Mouse (Mus musculus) liver, embryonic 12.5 days (tissue): ENCODE data around the gene Patl1. TPM values are rescaled to one million over a fixed set of nuclear protein-coding genes. Genes with fewer than 3 reads are reported as not detected.
"Not testable (repeated sequence)": the region's sequence is repeated elsewhere in the genome, so short reads cannot be mapped to it uniquely, and the experiment has no call there.

Experiments
- ATAC-seq: fragments of 200-750 bp; cut with Nextera tagmentation; 2 replicates; pipeline ENCODE4 v1.8.0; 2017; ENCODE audit warnings: moderate number of reproducible peaks, mild to moderate bottlenecking, moderate library complexity
- H3K27ac ChIP-seq: fragments of 300-500 bp; sonication (generic); 2 replicates; pipeline ENCODE4 v1.5.1; 2016; ENCODE audit warnings: mild to moderate bottlenecking
- H3K27me3 ChIP-seq: fragments of 300-500 bp; sonication (generic); replicated peaks from 2 replicates; pipeline ENCODE4 v1.6.1; 2016; ENCODE audit warnings: mild to moderate bottlenecking, moderate library complexity
- H3K36me3 ChIP-seq: fragments of 300-500 bp; sonication (generic); 2 replicates; pipeline ENCODE4 v1.6.1; 2016; ENCODE audit warnings: mild to moderate bottlenecking, moderate library complexity
- H3K4me1 ChIP-seq: fragments of 300-500 bp; sonication (generic); 2 replicates; pipeline ENCODE4 v1.6.1; 2016
- H3K4me2 ChIP-seq: fragments of 300-500 bp; sonication (generic); 2 replicates; pipeline ENCODE4 v1.6.1; 2016; ENCODE audit warnings: mild to moderate bottlenecking, moderate library complexity
- H3K4me3 ChIP-seq: fragments of 300-500 bp; sonication (generic); 2 replicates; pipeline ENCODE4 v1.5.1; 2016; ENCODE audit warnings: mild to moderate bottlenecking, moderate library complexity
- H3K9ac ChIP-seq: fragments of 300-500 bp; sonication (generic); 2 replicates; pipeline ENCODE4 v1.6.1; 2016; ENCODE audit warnings: mild to moderate bottlenecking, moderate library complexity
- H3K9me3 ChIP-seq: fragments of 300-500 bp; sonication (generic); replicated peaks from 2 replicates; pipeline ENCODE4 v1.6.1; 2016; ENCODE audit warnings: mild to moderate bottlenecking, moderate library complexity
- WGBS: fragments of 180-500 bp; shearing (Covaris S2); methylation state at CpG from one replicate; pipeline ENCODE4 v1.1.7; 2016; ENCODE audit not compliant: insufficient replicate concordance; 5-methylcytosine and 5-hydroxymethylcytosine counted together
- polyA plus RNA-seq: library from polyadenylated mRNA; unstranded; fragments of >200 nt; fragmentation: Nextera tagmentation; extraction: Ambion mirVana; gene quantifications from 2 replicates; pipeline ENCODE4 v1.2.1, GENCODE M21; 2016

The Patl1 gene
- polyA plus RNA-seq, 1 experiment from 2014 or later = 10.7 TPM

DNA sequence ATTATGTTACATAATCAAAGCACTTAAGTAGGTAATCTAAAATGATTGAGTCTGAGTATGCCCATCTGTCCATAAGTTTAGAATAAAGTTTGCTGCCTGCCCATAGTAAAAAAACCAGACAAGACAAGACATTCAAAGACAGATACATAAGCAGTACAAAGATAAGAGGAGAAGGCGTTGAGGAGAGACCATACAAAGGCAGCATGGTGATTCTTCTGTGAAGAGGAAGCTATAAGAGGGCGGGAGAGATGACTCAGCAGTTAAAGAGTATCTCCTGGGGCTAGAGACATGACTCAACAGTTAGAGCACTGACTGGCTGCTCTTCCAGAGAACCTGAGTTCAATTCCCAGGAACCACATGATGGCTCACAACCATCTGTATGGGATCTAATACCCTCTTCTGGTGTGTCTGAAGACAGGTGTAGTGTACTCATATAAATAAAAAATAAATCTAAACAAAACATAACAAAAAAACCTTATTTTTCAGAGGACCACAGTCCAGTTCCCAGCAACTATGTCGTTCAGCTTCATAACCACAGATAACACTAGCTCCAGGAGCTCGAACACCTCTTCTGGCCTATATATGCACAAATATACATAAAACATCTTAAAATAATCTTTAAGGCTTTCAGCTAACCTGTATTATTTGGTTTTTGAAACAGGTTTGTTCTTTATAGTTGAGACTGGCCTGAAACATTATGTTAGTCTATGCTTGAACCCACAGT lies 16.0 kb downstream of the Patl1 start:
- H3K4me3 ChIP-seq = no peak overlapping the region
- H3K9ac ChIP-seq = no peak overlapping the region
- peak; percentile 98 for ATAC-seq
- peaks cover 20% of the 10 kb centered on the region for H3K4me1 ChIP-seq
- WGBS = 35% methylated on average over 4 of the region's 4 CpGs
- peak overlapping the region; percentile 74 for H3K27ac ChIP-seq
- no peaks in the 10 kb centered on the region for H3K27me3 ChIP-seq
- H3K4me2 ChIP-seq = 0 out of 2 replicates have a peak overlapping the region, but pooled peaks have one; percentile 8
- peaks cover 94% of the 10 kb centered on the region for H3K36me3 ChIP-seq
- H3K9me3 ChIP-seq = no peaks in the 10 kb centered on the region

GRCm38 (mm10) chr19:11946460-11946859 lies 34.3 kb downstream of the Patl1 start:
- not testable (repeated sequence) for H3K9me3 ChIP-seq, H3K27me3 ChIP-seq, ATAC-seq, H3K4me2 ChIP-seq, H3K9ac ChIP-seq, H3K4me3 ChIP-seq, H3K27ac ChIP-seq, H3K4me1 ChIP-seq
- H3K36me3 ChIP-seq = peaks cover 39% of the 10 kb centered on the region
- WGBS = 84% methylated on average over 9 of the region's 9 CpGs

- H3K4me3 ChIP-seq = no peak overlapping the region
- H3K36me3 ChIP-seq = peaks cover 11% of the 10 kb centered on the region
- H3K4me2 ChIP-seq = no peak overlapping the region
- H3K9me3 ChIP-seq = no peaks in the 10 kb centered on the region
- no peak overlapping the region for H3K27ac ChIP-seq
- H3K4me1 ChIP-seq = peaks cover 7% of the 10 kb centered on the region
- no peaks in the 10 kb centered on the region for H3K27me3 ChIP-seq
- 26% methylated on average over 1 of the region's 1 CpGs for WGBS
- ATAC-seq = no peak
- H3K9ac ChIP-seq = no peak overlapping the region
Measured at GRCm38 (mm10) chr19:11949878-11950277, 37.7 kb downstream of the Patl1 start.

- WGBS = 64% methylated on average over 7 of the region's 7 CpGs
- Histone ChIP-seq H3K4me2 (no peak overlapping the region), H3K9me3 (no peaks in the 10 kb centered on the region), H3K4me1 (peaks cover 7% of the 10 kb centered on the region), H3K36me3 (peaks cover 3% of the 10 kb centered on the region), H3K27me3 (no peaks in the 10 kb centered on the region), H3K27ac (no peak overlapping the region), H3K4me3 (no peak overlapping the region), H3K9ac (no peak overlapping the region)
- ATAC-seq = no peak
Measured at GRCm38 (mm10) chr19:11950747-11951146, 38.5 kb downstream of the Patl1 start.

GRCm38 (mm10) chr19:11954206-11954605 lies 42.0 kb downstream of the Patl1 start:
- Histone ChIP-seq H3K4me3 (no peak overlapping the region), H3K27ac (no peak overlapping the region), H3K4me2 (no peak overlapping the region), H3K36me3 (no peaks in the 10 kb centered on the region), H3K9me3 (no peaks in the 10 kb centered on the region), H3K27me3 (no peaks in the 10 kb centered on the region), H3K4me1 (peaks cover 7% of the 10 kb centered on the region), H3K9ac (no peak overlapping the region)
- no peak for ATAC-seq
- 50% methylated on average over 6 of the region's 6 CpGs for WGBS

GRCm38 (mm10) chr19:11956636-11957035 lies 44.4 kb downstream of the Patl1 start:
- Histone ChIP-seq H3K4me2 (no peak overlapping the region), H3K9me3 (no peaks in the 10 kb centered on the region), H3K9ac (no peak overlapping the region), H3K4me1 (peaks cover 9% of the 10 kb centered on the region), H3K27me3 (no peaks in the 10 kb centered on the region), H3K36me3 (no peaks in the 10 kb centered on the region), H3K4me3 (no peak overlapping the region), H3K27ac (no peak overlapping the region)
- WGBS = 73% methylated on average over 5 of the region's 5 CpGs
- no peak for ATAC-seq

DNA sequence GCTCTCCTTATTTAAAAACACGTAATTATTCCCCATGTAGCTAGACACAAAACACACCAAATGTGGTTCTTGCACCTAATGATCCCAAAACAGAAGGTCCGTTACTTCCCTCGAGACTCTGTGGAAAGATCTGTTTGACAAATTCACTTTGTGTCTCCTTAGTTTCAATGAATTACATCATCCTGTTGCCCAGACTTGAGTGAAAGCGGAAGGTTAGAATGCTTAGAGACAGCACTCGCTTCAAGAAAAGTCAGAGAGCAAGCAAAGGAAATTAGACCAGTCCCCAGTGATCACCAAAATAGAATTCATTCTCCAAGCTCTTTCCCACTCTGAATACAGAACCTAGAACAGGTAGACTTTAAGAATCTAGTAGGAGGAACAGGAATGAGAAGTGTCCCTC lies 45.2 kb downstream of the Patl1 start:
- Histone ChIP-seq H3K9ac (no peak overlapping the region), H3K4me2 (no peak overlapping the region), H3K36me3 (no peaks in the 10 kb centered on the region), H3K4me3 (no peak overlapping the region), H3K4me1 (peaks cover 9% of the 10 kb centered on the region), H3K9me3 (no peaks in the 10 kb centered on the region), H3K27me3 (no peaks in the 10 kb centered on the region), H3K27ac (no peak overlapping the region)
- 86% methylated on average over 5 of the region's 5 CpGs for WGBS
- no peak for ATAC-seq

- Histone ChIP-seq H3K36me3 (no peaks in the 10 kb centered on the region), H3K27me3 (no peaks in the 10 kb centered on the region), H3K9ac (no peak overlapping the region), H3K4me1 (peaks cover 9% of the 10 kb centered on the region), H3K4me2 (no peak overlapping the region), H3K27ac (no peak overlapping the region), H3K9me3 (no peaks in the 10 kb centered on the region), H3K4me3 (no peak overlapping the region)
- 74% methylated on average over 8 of the region's 8 CpGs for WGBS
- ATAC-seq = no peak
Measured at GRCm38 (mm10) chr19:11957846-11958245, 45.6 kb downstream of the Patl1 start.

- Histone ChIP-seq H3K9me3 (peaks cover 5% of the 10 kb centered on the region; the same call in 1 of the 2 replicates), H3K4me2 (peak overlapping the region; percentile 66), H3K4me3 (peak overlapping the region; percentile 57), H3K9ac (no peak overlapping the region), H3K36me3 (peaks cover 11% of the 10 kb centered on the region), H3K27ac (peak overlapping the region; percentile 79; the same call in 1 of the 2 replicates), H3K27me3 (no peaks in the 10 kb centered on the region), H3K4me1 (peaks cover 33% of the 10 kb centered on the region)
- 96% methylated on average over 1 of the region's 1 CpGs for WGBS
- no peak for ATAC-seq
Measured at GRCm38 (mm10) chr19:11964266-11964665, 52.1 kb downstream of the Patl1 start.

DNA sequence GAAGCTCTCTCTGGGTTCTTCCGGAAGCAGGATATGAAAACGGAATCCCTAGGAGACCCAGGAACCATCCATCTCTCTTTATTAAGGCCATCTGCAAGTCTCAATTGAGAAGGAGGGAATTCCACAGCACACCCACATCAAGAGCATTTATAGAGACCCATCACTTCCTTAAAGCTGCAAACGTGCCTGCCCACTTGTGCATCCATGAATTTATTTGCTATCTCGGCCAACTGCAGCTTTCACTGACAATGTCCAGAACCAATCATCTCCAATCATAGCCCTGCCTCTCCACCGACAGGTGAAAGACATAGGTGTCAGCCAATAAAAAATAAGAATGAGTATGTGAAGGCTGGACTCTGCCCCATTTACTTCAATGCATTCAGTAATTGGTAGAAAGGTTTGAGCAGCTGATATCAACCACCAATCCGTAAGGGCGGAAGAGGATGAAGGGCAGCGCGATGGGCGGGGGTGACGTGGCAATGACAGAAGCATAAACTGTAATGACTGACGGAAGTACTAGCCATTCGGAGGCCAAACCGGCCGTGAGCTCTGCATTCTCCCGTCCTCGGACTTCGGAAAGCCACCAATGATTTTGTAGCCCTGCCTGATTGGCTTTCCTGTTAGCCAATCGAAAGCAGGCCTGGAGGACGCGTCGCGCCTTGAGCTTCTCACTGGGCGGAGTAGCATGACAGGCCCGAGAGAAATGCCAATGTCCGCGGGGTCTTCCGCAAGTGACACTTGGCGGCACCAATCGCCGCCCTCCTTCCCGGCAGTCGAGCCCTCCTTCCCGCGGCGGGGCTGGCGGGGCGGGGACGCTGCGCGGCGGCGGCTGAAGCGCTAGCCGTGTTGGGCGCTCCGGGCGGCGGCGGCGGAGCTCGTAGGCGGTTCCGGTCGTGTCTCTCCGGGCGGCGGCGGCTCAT lies 53.1 kb downstream of the Patl1 start, which contains the start of gene Osbp:
Osbp (plus strand) TSS at position 919 of the 920 bp plus-strand sequence.
- peak; percentile 95 for ATAC-seq
- H3K4me3 ChIP-seq = peak within 1 kb of the TSS; percentile 93
- H3K4me2 ChIP-seq = peak within 1 kb of the TSS; percentile 94
- peaks cover 35% of the 10 kb centered on the region for H3K4me1 ChIP-seq
- H3K9me3 ChIP-seq = peaks cover 5% of the 10 kb centered on the region; the same call in 1 of the 2 replicates
- WGBS = under 1% methylated on average over 43 of the region's 59 CpGs
- no peaks in the 10 kb centered on the region for H3K27me3 ChIP-seq
- peaks cover 18% of the 10 kb centered on the region for H3K36me3 ChIP-seq
- H3K27ac ChIP-seq = peak within 1 kb of the TSS; percentile 89
- peak within 1 kb of the TSS; percentile 88 for H3K9ac ChIP-seq

- peak overlapping the region; percentile 88 for H3K9ac ChIP-seq
Measured at GRCm38 (mm10) chr19:11966201-11966636, 54.0 kb downstream of the Patl1 start.

More at GRCm38 (mm10) chr19:11966201-11966636, 54.0 kb downstream of the Patl1 start:
- Histone ChIP-seq H3K4me3 (peak overlapping the region; percentile 93), H3K27ac (peak overlapping the region; percentile 89), H3K4me2 (peak overlapping the region; percentile 94), H3K36me3 (peaks cover 27% of the 10 kb centered on the region), H3K27me3 (no peaks in the 10 kb centered on the region), H3K9me3 (peaks cover 5% of the 10 kb centered on the region; the same call in 1 of the 2 replicates), H3K4me1 (peaks cover 35% of the 10 kb centered on the region)
- no peak for ATAC-seq
- WGBS = 1% methylated on average over 18 of the region's 18 CpGs
